Mouse (Mus musculus) c-Kit-positive CD71-positive TER-119-positive erythroid progenitor cells, embryonic 14.5 days (primary cell): ENCODE data around the gene Lyar.

Source experiments
- DNase-seq: peaks from one replicate; pipeline ENCODE4 v3.0.0-alpha.2; 2013; ENCODE audit warnings: low spot score

The Lyar gene

GRCm38 (mm10) chr5:38255644-38256043, 35.4 kb downstream of the Lyar start:
- no peak for DNase-seq

- no peak for DNase-seq
These were observed 36.3 kb downstream of the Lyar start for GRCm38 (mm10) chr5:38256551-38256950.

- DNase-seq, result no peak
These were observed 37.9 kb downstream of the Lyar start for GRCm38 (mm10) chr5:38258034-38258772.

- no peak for DNase-seq
These were observed 38.5 kb downstream of the Lyar start for GRCm38 (mm10) chr5:38258773-38259146.

DNA sequence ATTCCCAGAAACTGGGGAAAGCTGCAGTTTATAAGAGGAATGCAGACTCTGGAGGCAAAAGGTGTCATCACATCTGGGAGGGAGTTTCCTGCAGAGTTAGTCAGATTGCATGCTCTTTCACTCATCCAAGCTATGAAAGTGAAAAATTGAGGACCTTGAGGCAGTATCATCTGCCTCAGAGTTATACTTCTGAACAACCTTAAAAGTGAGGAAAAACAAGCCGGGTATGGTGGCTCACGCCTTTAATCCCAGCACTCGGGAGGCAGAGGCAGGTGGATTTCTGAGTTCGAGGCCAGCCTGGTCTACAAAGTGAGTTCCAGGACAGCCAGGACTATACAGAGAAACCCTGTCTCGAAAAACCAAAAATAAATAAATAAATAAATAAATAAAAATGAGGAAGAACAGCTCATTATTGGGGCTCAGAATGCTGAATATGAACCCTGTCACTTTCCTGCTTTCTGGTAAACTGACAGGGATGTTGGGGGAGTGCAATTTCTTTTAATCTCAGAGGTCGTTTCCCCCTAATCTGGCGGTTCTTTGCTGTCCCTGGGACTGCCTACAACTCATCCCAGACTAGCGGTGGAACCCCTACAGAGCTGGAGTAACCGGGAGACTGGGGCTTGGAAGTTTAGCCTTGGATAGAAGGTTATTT, 39.3 kb downstream of the Lyar start:
- no peak for DNase-seq

DNA sequence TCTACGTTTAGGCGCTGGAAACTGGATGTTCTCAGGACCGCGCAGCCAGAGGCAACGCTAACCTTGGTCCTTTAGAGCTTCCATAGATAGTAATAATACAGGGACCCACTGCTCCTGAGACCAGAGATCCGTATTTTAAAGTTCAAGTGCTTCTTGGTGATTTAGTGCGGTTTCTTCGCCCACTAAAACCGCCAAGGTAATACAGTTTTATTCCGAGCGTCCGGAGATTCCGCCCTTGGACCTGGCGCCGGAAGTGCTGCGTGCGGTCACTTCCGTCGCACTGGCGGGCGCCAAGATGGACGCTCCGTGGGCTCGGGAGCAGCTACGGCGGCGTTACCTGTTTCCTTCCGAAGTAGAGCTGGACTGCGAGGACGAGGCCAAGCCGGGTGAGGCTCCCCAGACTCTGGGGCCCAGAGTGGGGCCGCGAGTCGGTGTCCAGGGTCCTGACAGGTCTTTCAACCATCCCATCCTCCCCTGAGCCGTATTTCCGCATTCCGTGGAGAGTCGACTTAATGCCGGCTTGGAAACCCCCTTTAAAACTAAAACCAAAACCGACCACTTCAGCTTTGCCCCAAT, 39.9 kb downstream of the Lyar start, which contains the start of gene Tmem128:
Tmem128 (plus strand) TSS at position 79 of the 576 bp plus-strand sequence.
- peak; percentile 60 for DNase-seq

DNA sequence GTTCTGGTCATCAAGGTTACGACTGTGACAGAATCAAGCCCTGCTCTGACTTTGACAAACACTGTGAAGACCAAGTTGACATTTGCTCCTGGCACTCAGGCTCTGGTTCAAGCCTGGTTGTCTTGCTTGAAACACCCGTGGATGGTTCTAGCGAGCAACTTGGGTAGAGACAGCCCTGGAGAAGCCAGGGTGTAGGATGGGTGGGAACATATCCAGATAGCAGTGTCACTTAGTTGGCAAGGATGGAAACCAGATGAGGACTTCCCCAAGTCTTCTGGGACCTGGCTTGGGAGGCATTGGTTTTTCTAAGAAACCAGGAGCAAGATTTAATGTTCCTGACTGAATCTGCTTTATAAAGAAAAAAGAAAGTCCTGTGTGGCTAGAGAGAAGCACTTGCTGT, 50.7 kb downstream of the Lyar start:
- no peak for DNase-seq

DNA sequence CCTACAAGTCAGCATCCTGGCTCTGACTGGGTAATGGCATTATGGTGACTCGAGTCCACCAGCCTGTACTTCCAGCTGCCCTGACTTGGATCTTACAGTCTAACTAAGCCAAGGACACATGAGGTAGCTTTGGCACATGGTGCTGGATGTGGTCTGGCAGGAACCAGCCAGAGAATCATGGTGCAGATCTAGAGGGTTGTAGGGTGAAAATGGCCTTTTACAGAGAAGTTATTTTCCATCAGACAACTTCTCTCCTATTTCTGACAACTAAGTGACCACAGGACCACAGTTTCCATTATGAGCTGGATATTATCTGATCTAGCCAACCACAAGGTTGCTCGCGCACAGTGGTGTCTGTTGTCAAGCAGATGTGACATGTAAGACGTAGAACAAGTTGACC, 53.6 kb downstream of the Lyar start:
- DNase-seq, result no peak

GRCm38 (mm10) chr5:38275771-38276170, 55.5 kb downstream of the Lyar start, which contains the start of gene Otop1:
Gene Otop1, plus strand, starts transcription at chr5:38275972.
- DNase-seq, result no peak

GRCm38 (mm10) chr5:38276451-38276850, 56.2 kb downstream of the Lyar start:
- no peak for DNase-seq

- DNase-seq, result no peak
These were observed 57.0 kb downstream of the Lyar start for GRCm38 (mm10) chr5:38277098-38277866.

DNA sequence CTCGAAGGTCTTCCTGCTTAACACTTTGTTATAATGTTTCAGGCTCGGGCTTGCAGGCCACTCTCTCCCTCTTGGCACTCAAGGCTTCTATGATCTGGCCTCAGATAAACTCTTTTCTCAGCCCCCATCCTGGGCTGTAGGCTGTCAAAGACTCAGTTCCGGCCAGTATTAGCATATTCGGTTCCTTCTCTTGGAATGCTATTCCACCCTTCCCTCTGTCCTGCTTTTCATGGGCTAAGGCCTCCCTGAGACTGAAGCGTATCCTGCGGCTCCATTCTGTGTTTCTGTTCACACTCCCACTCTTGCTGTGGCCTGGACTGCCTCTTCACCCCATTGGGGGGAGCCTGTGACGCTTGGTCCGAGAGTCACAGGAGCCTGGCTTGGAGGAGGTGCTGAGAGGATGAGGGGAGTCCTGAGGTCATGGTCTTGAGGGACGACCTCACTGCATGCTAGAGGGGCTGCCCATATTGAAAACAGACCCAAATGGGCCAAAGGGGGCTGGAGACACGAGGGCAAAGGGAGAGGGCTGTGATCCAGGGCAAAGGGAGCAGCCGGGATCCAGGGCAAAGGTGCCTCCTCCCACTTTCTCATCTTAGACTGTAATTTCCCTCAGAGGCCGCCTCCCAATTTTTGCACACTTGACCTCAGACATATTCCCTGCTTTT, 57.8 kb downstream of the Lyar start:
- no peak for DNase-seq

GRCm38 (mm10) chr5:38280075-38280474, 59.8 kb downstream of the Lyar start:
- DNase-seq, result no peak
